Mouse (Mus musculus) liver, embryonic 13.5 days (tissue): ENCODE data around the gene Hes2. TPM values are rescaled to one million over a fixed set of nuclear protein-coding genes. Genes with fewer than 3 reads are reported as not detected.

Experiments
- ATAC-seq: fragments of 200-750 bp; cut with Nextera tagmentation; 2 replicates; pipeline ENCODE4 v1.8.0; 2017; ENCODE audit warnings: low read depth, mild to moderate bottlenecking, moderate number of reproducible peaks, moderate library complexity
- DNase-seq: peaks from one replicate; pipeline ENCODE4 v3.0.0; 2022
- H3K27ac ChIP-seq: fragments of 300-500 bp; sonication (generic); 2 replicates; pipeline ENCODE4 v1.5.1; 2015; ENCODE audit warnings: moderate library complexity, mild to moderate bottlenecking, inconsistent platforms
- H3K27me3 ChIP-seq: fragments of 300-500 bp; sonication (generic); 2 replicates; pipeline ENCODE4 v1.6.1; 2015; ENCODE audit warnings: mild to moderate bottlenecking, inconsistent platforms
- H3K36me3 ChIP-seq: fragments of 300-500 bp; sonication (generic); 2 replicates; pipeline ENCODE4 v1.6.1; 2015; ENCODE audit warnings: mild to moderate bottlenecking, inconsistent platforms
- H3K4me1 ChIP-seq: fragments of 300-500 bp; sonication (generic); replicated peaks from 2 replicates; pipeline ENCODE4 v1.6.1; 2015; ENCODE audit warnings: inconsistent platforms
- H3K4me2 ChIP-seq: fragments of 300-500 bp; sonication (generic); 2 replicates; pipeline ENCODE4 v1.6.1; 2015; ENCODE audit warnings: inconsistent platforms, mild to moderate bottlenecking, moderate library complexity
- H3K4me3 ChIP-seq: fragments of 300-500 bp; sonication (generic); replicated peaks from 2 replicates; pipeline ENCODE4 v1.5.1; 2015; ENCODE audit warnings: mild to moderate bottlenecking, inconsistent platforms
- H3K9ac ChIP-seq: fragments of 300-500 bp; sonication (generic); 2 replicates; pipeline ENCODE4 v1.6.1; 2015; ENCODE audit warnings: mild to moderate bottlenecking, inconsistent platforms
- H3K9me3 ChIP-seq: fragments of 300-500 bp; sonication (generic); replicated peaks from 2 replicates; pipeline ENCODE4 v1.6.1; 2016; ENCODE audit warnings: inconsistent platforms
- WGBS: fragments of 180-500 bp; shearing (Covaris S2); methylation state at CpG from one replicate; pipeline ENCODE4 v1.1.7; 2015; ENCODE audit not compliant: insufficient replicate concordance; 5-methylcytosine and 5-hydroxymethylcytosine counted together
- polyA plus RNA-seq: library from polyadenylated mRNA; unstranded; fragments of >200 nt; fragmentation: Nextera tagmentation; extraction: Ambion mirVana; gene quantifications from 2 replicates; pipeline ENCODE4 v1.2.1, GENCODE M21; 2015

Hes2 gene
- polyA plus RNA-seq, 1 experiment from 2014 or later: not detected

GRCm38 (mm10) chr4:152133213-152133612, 25.5 kb upstream of the Hes2 start:
- ATAC-seq (no peak), DNase-seq (no peak)
- Histone ChIP-seq H3K4me3 (no peak overlapping the region), H3K27me3 (peaks cover 81% of the 10 kb centered on the region), H3K4me1 (peaks cover 39% of the 10 kb centered on the region), H3K4me2 (no peak overlapping the region), H3K27ac (no peak overlapping the region), H3K36me3 (no peaks in the 10 kb centered on the region), H3K9me3 (no peaks in the 10 kb centered on the region), H3K9ac (no peak overlapping the region)
- 45% methylated on average over 5 of the region's 5 CpGs for WGBS

DNA sequence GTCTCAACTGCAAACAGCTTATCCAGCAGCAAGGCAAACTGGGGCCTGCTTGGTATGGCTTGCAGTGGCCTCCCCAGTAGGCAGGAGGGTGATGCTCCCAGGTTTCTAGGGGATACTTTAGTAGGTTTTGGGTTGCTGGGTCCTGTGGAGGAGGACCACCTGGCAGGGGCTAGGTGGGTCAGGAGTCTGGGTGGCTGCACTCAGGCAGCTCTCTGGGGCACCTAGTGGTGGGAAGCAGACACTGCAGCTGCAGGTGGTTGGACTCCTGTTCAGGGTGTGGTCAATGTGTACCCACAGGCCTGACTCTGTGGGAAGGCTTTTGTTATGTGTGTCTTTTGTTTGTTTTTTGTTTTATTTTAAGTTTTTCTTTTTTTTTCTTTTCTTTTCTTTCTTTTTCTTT, 24.2 kb upstream of the Hes2 start:
- H3K4me1 ChIP-seq: peaks cover 46% of the 10 kb centered on the region
- H3K4me2 ChIP-seq: no peak overlapping the region
- H3K4me3 ChIP-seq: no peak overlapping the region
- H3K36me3 ChIP-seq: no peaks in the 10 kb centered on the region
- DNase-seq (peak; percentile 55), ATAC-seq (no peak)
- no peak overlapping the region for H3K9ac ChIP-seq
- H3K27ac ChIP-seq: no peak overlapping the region
- peaks cover 73% of the 10 kb centered on the region for H3K27me3 ChIP-seq
- H3K9me3 ChIP-seq: no peaks in the 10 kb centered on the region

- DNase-seq (no peak), ATAC-seq (no peak)
- WGBS: 71% methylated on average over 12 of the region's 12 CpGs
- H3K27me3 ChIP-seq: peaks cover 69% of the 10 kb centered on the region
- no peaks in the 10 kb centered on the region for H3K36me3 ChIP-seq
- no peak overlapping the region for H3K4me2 ChIP-seq
- peaks cover 41% of the 10 kb centered on the region for H3K4me1 ChIP-seq
- H3K27ac ChIP-seq: no peak overlapping the region
- H3K4me3 ChIP-seq: no peak overlapping the region
- H3K9ac ChIP-seq: no peak overlapping the region
- H3K9me3 ChIP-seq: no peaks in the 10 kb centered on the region
Observed at GRCm38 (mm10) chr4:152135363-152135762, 23.3 kb upstream of the Hes2 start.

GRCm38 (mm10) chr4:152136112-152136875, 22.4 kb upstream of the Hes2 start:
- H3K4me2 ChIP-seq: no peak overlapping the region
- DNase-seq (no peak), ATAC-seq (no peak)
- H3K9me3 ChIP-seq: no peaks in the 10 kb centered on the region
- peaks cover 32% of the 10 kb centered on the region for H3K4me1 ChIP-seq
- H3K27ac ChIP-seq: no peak overlapping the region
- H3K9ac ChIP-seq: no peak overlapping the region
- H3K4me3 ChIP-seq: no peak overlapping the region
- H3K27me3 ChIP-seq: peaks cover 67% of the 10 kb centered on the region
- H3K36me3 ChIP-seq: no peaks in the 10 kb centered on the region
- WGBS: 40% methylated on average over 6 of the region's 6 CpGs

GRCm38 (mm10) chr4:152136876-152137250, 21.8 kb upstream of the Hes2 start:
- no peak for ATAC-seq
- no peak for DNase-seq
- Histone ChIP-seq H3K4me1 (peaks cover 26% of the 10 kb centered on the region), H3K9ac (no peak overlapping the region), H3K36me3 (no peaks in the 10 kb centered on the region), H3K27me3 (peaks cover 67% of the 10 kb centered on the region), H3K4me2 (no peak overlapping the region), H3K27ac (no peak overlapping the region), H3K4me3 (no peak overlapping the region), H3K9me3 (no peaks in the 10 kb centered on the region)
- 72% methylated on average over 2 of the region's 2 CpGs for WGBS

DNA sequence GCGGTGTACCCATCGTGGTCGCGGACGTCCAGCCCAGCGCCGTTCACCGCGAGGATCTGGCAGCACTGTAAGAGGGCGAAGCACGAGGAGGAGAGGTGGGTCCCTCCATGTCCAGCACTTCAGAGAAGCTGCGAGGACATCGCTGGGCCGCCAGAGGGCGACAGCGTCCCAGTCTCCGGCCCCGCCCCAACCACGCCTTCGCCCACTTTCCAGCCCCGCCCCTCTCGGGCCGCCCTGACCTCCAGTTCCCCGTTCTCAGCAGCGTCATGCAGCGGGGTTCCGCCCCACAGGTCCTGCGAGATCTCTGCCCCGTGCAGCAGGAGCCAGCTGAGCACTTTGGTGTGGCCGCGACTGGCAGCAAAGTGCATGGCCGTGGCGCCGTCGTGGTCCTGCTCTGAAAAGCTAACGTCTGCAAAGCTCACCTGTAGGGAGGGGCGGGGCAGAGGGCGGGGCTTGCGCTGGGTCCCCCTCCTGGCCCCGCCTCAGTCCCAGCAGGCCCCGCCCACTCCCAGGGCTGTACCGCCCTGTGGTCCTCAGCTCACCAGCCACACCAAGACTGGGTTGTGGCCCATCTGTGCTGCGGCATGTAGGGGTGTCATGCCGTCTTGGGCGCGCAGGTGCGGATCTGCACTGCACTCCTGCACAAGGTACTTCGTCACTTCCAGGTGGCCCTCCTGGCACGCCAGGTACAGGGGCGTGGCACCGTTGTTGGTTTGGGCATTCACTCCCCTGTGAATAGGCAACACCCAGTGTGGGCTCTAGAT, 20.0 kb upstream of the Hes2 start:
- ATAC-seq (peak; percentile 88), DNase-seq (peak; percentile 84)
- Histone ChIP-seq H3K9me3 (no peaks in the 10 kb centered on the region), H3K4me1 (peaks cover 20% of the 10 kb centered on the region), H3K27me3 (peaks cover 56% of the 10 kb centered on the region), H3K4me2 (peak overlapping the region; percentile 73), H3K36me3 (no peaks in the 10 kb centered on the region), H3K4me3 (peak overlapping the region; percentile 60), H3K27ac (no peak overlapping the region), H3K9ac (no peak overlapping the region)
- WGBS: 2% methylated on average over 51 of the region's 51 CpGs

DNA sequence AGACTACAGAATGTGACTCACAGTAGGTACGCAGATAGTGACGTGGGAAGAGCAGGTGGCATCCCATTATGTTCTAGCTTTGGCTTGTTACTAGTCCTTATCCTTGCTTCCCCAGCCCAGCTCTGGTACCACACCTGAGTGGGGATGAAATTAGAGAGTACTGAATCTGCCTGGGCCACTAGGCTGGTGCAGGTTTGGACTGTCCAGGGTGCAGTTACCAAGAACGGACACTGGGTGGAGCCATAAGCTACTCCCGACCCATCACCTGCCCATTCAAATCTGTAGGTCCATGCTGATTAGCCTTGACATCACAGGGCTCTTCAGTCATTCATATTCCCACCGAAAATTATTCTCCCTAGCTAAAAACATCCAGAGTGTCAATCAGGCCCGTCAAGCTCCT, 18.2 kb upstream of the Hes2 start:
- no peak overlapping the region for H3K4me3 ChIP-seq
- DNase-seq (no peak), ATAC-seq (no peak)
- no peaks in the 10 kb centered on the region for H3K36me3 ChIP-seq
- 25% methylated on average over 6 of the region's 6 CpGs for WGBS
- no peaks in the 10 kb centered on the region for H3K9me3 ChIP-seq
- peaks cover 20% of the 10 kb centered on the region for H3K4me1 ChIP-seq
- H3K27me3 ChIP-seq: peaks cover 50% of the 10 kb centered on the region
- H3K4me2 ChIP-seq: no peak overlapping the region
- H3K9ac ChIP-seq: no peak overlapping the region
- H3K27ac ChIP-seq: no peak overlapping the region

DNA sequence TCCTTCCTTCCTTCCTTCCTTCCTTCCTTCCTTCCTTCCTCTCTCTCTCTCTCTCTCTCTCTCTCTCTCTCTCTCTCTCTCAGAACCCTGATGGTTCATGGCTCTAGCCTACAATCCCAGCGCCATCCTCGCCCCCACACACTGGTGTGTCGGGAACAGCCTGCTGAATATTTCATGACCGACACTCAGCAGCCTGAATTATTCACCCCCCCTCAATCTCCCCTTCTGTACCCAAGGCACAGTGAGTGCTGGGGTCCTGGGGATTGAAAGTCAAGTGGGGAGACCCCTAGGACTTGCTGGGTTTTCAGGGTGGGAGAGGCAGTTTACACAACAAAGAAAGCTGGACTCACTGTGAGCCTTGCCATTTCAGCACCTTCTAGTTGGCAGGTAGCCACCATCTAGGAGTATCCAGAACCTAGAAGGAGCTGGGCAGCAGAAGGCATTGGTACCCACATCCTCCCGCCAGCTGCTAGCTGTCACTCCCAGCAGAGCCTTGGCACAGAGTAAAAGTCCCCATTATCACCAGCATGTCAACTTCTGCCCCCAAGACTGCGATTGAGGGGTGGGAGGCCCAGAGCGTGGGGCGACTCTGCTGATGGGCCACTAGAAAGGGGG, 17.0 kb upstream of the Hes2 start:
- H3K27ac ChIP-seq: no peak overlapping the region
- no peak overlapping the region for H3K9ac ChIP-seq
- WGBS: 56% methylated on average over 8 of the region's 8 CpGs
- ATAC-seq (no peak), DNase-seq (no peak)
- H3K4me3 ChIP-seq: no peak overlapping the region
- peaks cover 41% of the 10 kb centered on the region for H3K27me3 ChIP-seq
- H3K4me2 ChIP-seq: no peak overlapping the region
- no peaks in the 10 kb centered on the region for H3K9me3 ChIP-seq
- H3K4me1 ChIP-seq: peaks cover 19% of the 10 kb centered on the region
- no peaks in the 10 kb centered on the region for H3K36me3 ChIP-seq

DNA sequence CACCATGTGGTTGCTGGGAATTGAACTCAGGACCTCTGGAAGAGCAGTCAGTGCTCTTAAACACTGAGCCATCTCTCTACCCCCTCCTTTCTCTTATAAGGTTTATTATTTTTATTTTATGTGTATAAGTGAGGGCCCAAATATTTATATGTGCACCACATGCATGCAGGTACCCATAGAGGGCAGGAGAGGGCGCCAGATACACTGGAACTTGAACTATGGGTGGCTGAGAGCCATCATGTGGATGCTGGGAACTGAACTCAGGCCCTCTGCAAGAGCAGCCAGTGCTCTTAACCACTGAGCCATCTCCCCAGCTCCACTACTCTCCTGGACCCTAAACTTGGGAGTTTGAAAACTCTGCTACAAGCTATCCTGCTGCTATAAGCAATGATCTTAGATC, 15.0 kb upstream of the Hes2 start:
- H3K9me3 ChIP-seq: no peaks in the 10 kb centered on the region
- H3K27ac ChIP-seq: no peak overlapping the region
- no peaks in the 10 kb centered on the region for H3K36me3 ChIP-seq
- no peak for DNase-seq
- H3K4me3 ChIP-seq: no peak overlapping the region
- H3K27me3 ChIP-seq: peaks cover 43% of the 10 kb centered on the region
- no peak overlapping the region for H3K4me2 ChIP-seq
- no peak overlapping the region for H3K9ac ChIP-seq
- H3K4me1 ChIP-seq: peaks cover 12% of the 10 kb centered on the region
- WGBS: 17% methylated on average over 1 of the region's 1 CpGs
- no peak for ATAC-seq

- H3K4me3 ChIP-seq: no peak overlapping the region
- ATAC-seq: no peak
- peaks cover 51% of the 10 kb centered on the region for H3K27me3 ChIP-seq
- no peak overlapping the region for H3K27ac ChIP-seq
- H3K9me3 ChIP-seq: no peaks in the 10 kb centered on the region
- no peak overlapping the region for H3K9ac ChIP-seq
- DNase-seq: no peak
- no peak overlapping the region for H3K4me2 ChIP-seq
- no peaks in the 10 kb centered on the region for H3K36me3 ChIP-seq
- peaks cover 10% of the 10 kb centered on the region for H3K4me1 ChIP-seq
- 42% methylated on average over 10 of the region's 10 CpGs for WGBS
Observed at GRCm38 (mm10) chr4:152145473-152145872, 13.2 kb upstream of the Hes2 start.

DNA sequence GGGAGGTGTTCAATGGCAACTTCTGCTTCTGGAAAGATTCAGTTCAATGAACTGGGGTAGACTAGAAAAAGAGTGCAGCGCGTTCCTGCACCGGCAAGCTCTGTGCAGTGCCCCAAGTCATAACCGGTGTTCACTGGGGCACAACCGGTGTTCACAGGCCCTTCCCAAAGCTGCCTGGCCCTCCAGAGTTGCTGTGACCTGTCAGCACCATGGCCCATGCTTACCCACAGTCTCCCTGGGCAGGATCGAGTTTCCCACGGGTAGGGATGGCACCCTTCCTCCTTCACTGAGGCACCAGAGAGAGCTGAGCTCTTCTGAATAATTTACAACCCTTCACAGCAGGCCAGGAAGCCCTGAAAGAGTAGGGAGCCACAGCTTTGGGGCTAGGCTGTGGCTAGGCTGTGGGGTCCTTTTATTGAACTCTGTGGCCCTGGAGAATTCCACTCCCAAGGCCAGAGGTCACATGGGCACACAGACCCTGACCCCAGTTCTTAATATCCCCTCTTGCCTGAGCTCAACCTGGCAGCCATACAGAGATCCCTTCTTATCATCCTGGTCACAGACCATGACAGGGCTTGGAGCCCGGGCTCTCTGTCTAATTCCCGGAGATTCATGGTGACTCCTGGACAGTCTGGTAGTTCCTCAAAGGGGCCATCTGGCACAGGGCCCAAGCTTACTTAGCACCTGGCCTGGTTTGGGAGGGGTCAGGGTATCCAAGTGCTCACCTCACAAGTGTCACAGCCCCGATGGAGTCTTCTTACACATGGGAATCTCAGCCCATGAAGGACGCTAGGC, 12.4 kb upstream of the Hes2 start:
- 64% methylated on average over 11 of the region's 11 CpGs for WGBS
- no peak for DNase-seq
- Histone ChIP-seq H3K27ac (no peak overlapping the region), H3K9ac (no peak overlapping the region), H3K4me2 (no peak overlapping the region), H3K9me3 (no peaks in the 10 kb centered on the region), H3K4me3 (no peak overlapping the region), H3K27me3 (peaks cover 51% of the 10 kb centered on the region), H3K36me3 (no peaks in the 10 kb centered on the region), H3K4me1 (peaks cover 17% of the 10 kb centered on the region)
- ATAC-seq: no peak
